Mouse (Mus musculus): ENCODE data around the gene Dgkz.
A peak's percentile ranks its signal among the peaks of the same experiment; 100 is the strongest.

The Dgkz gene

GRCm38 (mm10) chr2:91975581-91976541 is at the start of gene Dgkz:
Gene Dgkz (minus strand): TSS chr2:91975864.
- no peak for DNase-seq

GRCm38 (mm10) chr2:92025202-92025601 is 49.5 kb upstream of the Dgkz start:
- no peak for DNase-seq

GRCm38 (mm10) chr2:92024274-92024672 is 48.6 kb upstream of the Dgkz start, which contains the start of gene Creb3l1:
Gene Creb3l1 (minus strand): TSS chr2:92024502.
- peak; percentile 53 for DNase-seq

GRCm38 (mm10) chr2:92023362-92024273 is 48.0 kb upstream of the Dgkz start:
- peak; percentile 65 for DNase-seq

- no peak for DNase-seq
These were observed 45.1 kb upstream of the Dgkz start for GRCm38 (mm10) chr2:92020676-92021265.

- DNase-seq = no peak
These were observed 41.8 kb upstream of the Dgkz start for GRCm38 (mm10) chr2:92017440-92017839.

GRCm38 (mm10) chr2:92016981-92017380 is 41.3 kb upstream of the Dgkz start:
- DNase-seq = peak; percentile 24

GRCm38 (mm10) chr2:92014891-92015290 is 39.2 kb upstream of the Dgkz start:
- no peak for DNase-seq

GRCm38 (mm10) chr2:92014248-92014647 is 38.6 kb upstream of the Dgkz start:
- no peak for DNase-seq

- DNase-seq = no peak
These were observed 37.2 kb upstream of the Dgkz start for GRCm38 (mm10) chr2:92012768-92013445.

GRCm38 (mm10) chr2:92011424-92012353 is 36.0 kb upstream of the Dgkz start:
- DNase-seq = no peak

GRCm38 (mm10) chr2:92008623-92009404 is 33.1 kb upstream of the Dgkz start:
- no peak for DNase-seq

GRCm38 (mm10) chr2:92007933-92008622 is 32.4 kb upstream of the Dgkz start:
- peak; percentile 93 for DNase-seq

- peak; percentile 77 for DNase-seq
These were observed 31.6 kb upstream of the Dgkz start for GRCm38 (mm10) chr2:92006983-92007921.

GRCm38 (mm10) chr2:92006491-92006890 is 30.8 kb upstream of the Dgkz start:
- DNase-seq = no peak

- no peak for DNase-seq
These were observed 29.0 kb upstream of the Dgkz start for GRCm38 (mm10) chr2:92004617-92005016.

GRCm38 (mm10) chr2:91997905-91998608 is 22.4 kb upstream of the Dgkz start:
- no peak for DNase-seq

GRCm38 (mm10) chr2:91996006-91996405 is 20.3 kb upstream of the Dgkz start:
- no peak for DNase-seq
